Mouse (Mus musculus) small intestine, adult 2 months (tissue): Measurements from ENCODE around the gene Slc12a5. TPM values are rescaled to one million over a fixed set of nuclear protein-coding genes. Genes with fewer than 3 reads are reported as not detected.

Experiments used
- H3K27ac ChIP-seq: fragments of 200-500 bp; 2 replicates; pipeline ENCODE4 v1.5.1; 2012; ENCODE audit warnings: low read depth, low read length, control low read depth, inconsistent platforms; ENCODE audit not compliant: insufficient read depth
- H3K27me3 ChIP-seq: fragments of 200-500 bp; 2 replicates; pipeline ENCODE4 v1.6.1; 2012; ENCODE audit warnings: mild to moderate bottlenecking, moderate library complexity, low read length, inconsistent platforms; ENCODE audit not compliant: control insufficient read depth, insufficient read depth
- H3K36me3 ChIP-seq: fragments of 200-500 bp; 2 replicates; pipeline ENCODE4 v1.6.1; 2012; ENCODE audit warnings: mild to moderate bottlenecking, low read length, control low read depth, inconsistent platforms; ENCODE audit not compliant: control insufficient read depth, insufficient read depth
- H3K4me1 ChIP-seq: fragments of 200-500 bp; 2 replicates; pipeline ENCODE4 v1.6.1; 2012; ENCODE audit warnings: low read length, inconsistent platforms, mixed read lengths; ENCODE audit not compliant: control insufficient read depth, insufficient read depth, insufficient read length
- H3K4me3 ChIP-seq: fragments of 200-500 bp; 2 replicates; pipeline ENCODE4 v1.5.1; 2012; ENCODE audit warnings: low read depth, mild to moderate bottlenecking, control low read depth, inconsistent platforms, low read length, moderate library complexity
- CTCF ChIP-seq: fragments of 200-500 bp; IDR thresholded peaks from 2 replicates; pipeline ENCODE4 v1.5.1; 2012; ENCODE audit warnings: low read depth, mild to moderate bottlenecking, control low read depth, inconsistent platforms, low read length, moderate library complexity, mixed read lengths; ENCODE audit not compliant: insufficient replicate concordance, insufficient read length; ENCODE audit errors: extremely low read depth
- POLR2A ChIP-seq: fragments of 200-500 bp; IDR thresholded peaks from 2 replicates; pipeline ENCODE4 v1.6.1; 2012; ENCODE audit warnings: low read depth, mild to moderate bottlenecking, control low read depth, inconsistent platforms, low read length, moderate library complexity
- WGBS: fragments of 180-500 bp; shearing (Covaris S2); methylation state at CpG from one replicate; pipeline ENCODE4 v1.1.7; 2018; 5-methylcytosine and 5-hydroxymethylcytosine counted together
- polyA plus RNA-seq: library from polyadenylated mRNA; depleted of rRNA; stranded (reverse); fragments of >200 nt; gene quantifications from 2 replicates; pipeline ENCODE4 v1.2.3, GENCODE M21; 2012

Gene Slc12a5
- polyA plus RNA-seq, 1 experiment = 0.60 TPM

- WGBS = 63% methylated on average over 9 of the region's 9 CpGs
- H3K27me3 ChIP-seq = 0 out of 2 replicates have a peak, but pooled peaks cover 8% of the 10 kb centered on the region
- H3K4me3 ChIP-seq = no peak overlapping the region
- H3K36me3 ChIP-seq = no peaks in the 10 kb centered on the region
- H3K4me1 ChIP-seq = peaks cover 6% of the 10 kb centered on the region; the same call in 1 of the 2 replicates
- TF ChIP-seq CTCF (0 out of 2 replicates have a peak, but pooled peaks have one; percentile 9), POLR2A (no peak)
- H3K27ac ChIP-seq = no peak overlapping the region
Measured at GRCm38 (mm10) chr2:164957548-164958315, 2.9 kb upstream of the Slc12a5 start.

- no peak overlapping the region for H3K27ac ChIP-seq
- H3K4me3 ChIP-seq = no peak overlapping the region
- WGBS = 7% methylated on average over 17 of the region's 17 CpGs
- no peak for TF ChIP-seq POLR2A
- peak; percentile 81 for TF ChIP-seq CTCF
- no peaks in the 10 kb centered on the region; the same call in 1 of the 2 replicates for H3K27me3 ChIP-seq
- H3K36me3 ChIP-seq = no peaks in the 10 kb centered on the region
- H3K4me1 ChIP-seq = peaks cover 6% of the 10 kb centered on the region; the same call in 1 of the 2 replicates
Measured at GRCm38 (mm10) chr2:164961506-164962182, 1.0 kb downstream of the Slc12a5 start.

GRCm38 (mm10) chr2:164962183-164962580 lies 1.6 kb downstream of the Slc12a5 start:
- H3K4me3 ChIP-seq = no peak overlapping the region
- peaks cover 5% of the 10 kb centered on the region; the same call in 1 of the 2 replicates for H3K27me3 ChIP-seq
- 38% methylated on average over 7 of the region's 7 CpGs for whole genome bisulfite sequencing
- H3K27ac ChIP-seq = no peak overlapping the region
- H3K4me1 ChIP-seq = peaks cover 6% of the 10 kb centered on the region; the same call in 1 of the 2 replicates
- no peak for TF ChIP-seq CTCF
- TF ChIP-seq POLR2A = no peak
- no peaks in the 10 kb centered on the region for H3K36me3 ChIP-seq

- no peak overlapping the region for H3K4me3 ChIP-seq
- TF ChIP-seq CTCF (no peak), POLR2A (no peak)
- WGBS = 54% methylated on average over 9 of the region's 9 CpGs
- peaks cover 6% of the 10 kb centered on the region; the same call in 1 of the 2 replicates for H3K4me1 ChIP-seq
- no peaks in the 10 kb centered on the region for H3K36me3 ChIP-seq
- no peak overlapping the region for H3K27ac ChIP-seq
- H3K27me3 ChIP-seq = peaks cover 22% of the 10 kb centered on the region
Measured at GRCm38 (mm10) chr2:164964242-164964894, 3.8 kb downstream of the Slc12a5 start.

- H3K4me3 ChIP-seq = no peak overlapping the region
- H3K27me3 ChIP-seq = peaks cover 28% of the 10 kb centered on the region
- 94% methylated on average over 1 of the region's 1 CpGs for WGBS
- peaks cover 6% of the 10 kb centered on the region; the same call in 1 of the 2 replicates for H3K4me1 ChIP-seq
- TF ChIP-seq POLR2A = no peak
- no peak for TF ChIP-seq CTCF
- no peaks in the 10 kb centered on the region for H3K36me3 ChIP-seq
- no peak overlapping the region for H3K27ac ChIP-seq
Measured at GRCm38 (mm10) chr2:164964981-164965380, 4.4 kb downstream of the Slc12a5 start.

GRCm38 (mm10) chr2:164966381-164966780 lies 5.8 kb downstream of the Slc12a5 start:
- peaks cover 35% of the 10 kb centered on the region for H3K27me3 ChIP-seq
- WGBS = 18% methylated on average over 8 of the region's 8 CpGs

More at GRCm38 (mm10) chr2:164966381-164966780, 5.8 kb downstream of the Slc12a5 start:
- Histone ChIP-seq H3K36me3 (no peaks in the 10 kb centered on the region), H3K4me3 (no peak overlapping the region), H3K27ac (no peak overlapping the region), H3K4me1 (no peaks in the 10 kb centered on the region)
- TF ChIP-seq CTCF (no peak), POLR2A (no peak)
